Mouse (Mus musculus) kidney, adult 9 months (tissue): ENCODE results near the gene 1810049J17Rik.
A peak's percentile ranks its signal among the peaks of the same experiment; 100 is the strongest.

ENCODE experiments used
- DNase-seq: peaks from one replicate; pipeline ENCODE4 v3.0.0; 2022

1810049J17Rik gene

GRCm38 (mm10) chr15:12307114-12307513, 14.6 kb downstream of the 1810049J17Rik start:
- no peak for DNase-seq

- no peak for DNase-seq
Measured at GRCm38 (mm10) chr15:12306188-12307071, 15.3 kb downstream of the 1810049J17Rik start.

- DNase-seq = no peak
Measured at GRCm38 (mm10) chr15:12301771-12302170, 19.9 kb downstream of the 1810049J17Rik start.

- DNase-seq = peak; percentile 63
Measured at GRCm38 (mm10) chr15:12298231-12298737, 23.4 kb downstream of the 1810049J17Rik start.

- DNase-seq = no peak
Measured at GRCm38 (mm10) chr15:12296228-12296627, 25.5 kb downstream of the 1810049J17Rik start.

- no peak for DNase-seq
Measured at GRCm38 (mm10) chr15:12291757-12292156, 29.9 kb downstream of the 1810049J17Rik start.

GRCm38 (mm10) chr15:12290330-12290729, 31.4 kb downstream of the 1810049J17Rik start:
- no peak for DNase-seq

GRCm38 (mm10) chr15:12285535-12285809, 36.2 kb downstream of the 1810049J17Rik start:
- DNase-seq = no peak

GRCm38 (mm10) chr15:12284794-12285534, 36.7 kb downstream of the 1810049J17Rik start:
- DNase-seq = no peak

GRCm38 (mm10) chr15:12279816-12280215, 41.9 kb downstream of the 1810049J17Rik start:
- DNase-seq = no peak

- DNase-seq = no peak
Measured at GRCm38 (mm10) chr15:12275091-12275623, 46.5 kb downstream of the 1810049J17Rik start.

GRCm38 (mm10) chr15:12274053-12274769, 47.5 kb downstream of the 1810049J17Rik start:
- DNase-seq = no peak

GRCm38 (mm10) chr15:12273325-12274052, 48.2 kb downstream of the 1810049J17Rik start:
- peak; percentile 24 for DNase-seq
